Mouse (Mus musculus) liver, adult 2 months (tissue): ENCODE results near the gene Camk2d. TPM values are rescaled to one million over a fixed set of nuclear protein-coding genes. Genes with fewer than 3 reads are reported as not detected.

Source experiments
- DNase-seq: peaks from one replicate; pipeline ENCODE4 v3.0.0-alpha.2; 2011; ENCODE audit warnings: low read depth, low spot score; ENCODE audit errors: extremely low read depth
- H3K27ac ChIP-seq: fragments of 200-500 bp; replicated peaks from 2 replicates; pipeline ENCODE4 v1.5.1; 2012; ENCODE audit warnings: low read depth, mild to moderate bottlenecking, control low read depth, inconsistent platforms, low read length; ENCODE audit not compliant: insufficient read depth
- H3K27me3 ChIP-seq: fragments of 200-500 bp; 2 replicates; pipeline ENCODE4 v1.6.1; 2012; ENCODE audit warnings: mild to moderate bottlenecking, moderate library complexity, low read length, inconsistent platforms; ENCODE audit not compliant: control insufficient read depth, insufficient read depth
- H3K36me3 ChIP-seq: fragments of 200-500 bp; 2 replicates; pipeline ENCODE4 v1.6.1; 2012; ENCODE audit warnings: low read length, inconsistent platforms; ENCODE audit not compliant: control insufficient read depth, insufficient read depth
- H3K4me1 ChIP-seq: fragments of 200-500 bp; 2 replicates; pipeline ENCODE4 v1.6.1; 2011; ENCODE audit warnings: low read length; ENCODE audit not compliant: control insufficient read depth, insufficient read depth
- H3K4me3 ChIP-seq: fragments of 200-500 bp; 2 replicates; pipeline ENCODE4 v1.5.1; 2011; ENCODE audit warnings: low read depth, mild to moderate bottlenecking, control low read depth, low read length, moderate library complexity; ENCODE audit not compliant: insufficient read depth
- H3K79me2 ChIP-seq: fragments of 200-500 bp; 2 replicates; pipeline ENCODE4 v1.6.1; 2012; ENCODE audit warnings: inconsistent platforms, mild to moderate bottlenecking, low read length, moderate library complexity; ENCODE audit not compliant: control insufficient read depth, insufficient read depth
- H3K9ac ChIP-seq: fragments of 200-500 bp; 2 replicates; pipeline ENCODE4 v1.6.1; 2012; ENCODE audit warnings: low read depth, mild to moderate bottlenecking, control low read depth, inconsistent platforms, low read length
- CTCF ChIP-seq: fragments of 200-500 bp; IDR thresholded peaks from 2 replicates; pipeline ENCODE4 v1.5.1; 2011; ENCODE audit warnings: low read depth, low read length, control low read depth
- POLR2A ChIP-seq: fragments of 200-500 bp; IDR thresholded peaks from 2 replicates; pipeline ENCODE4 v1.6.1; 2011; ENCODE audit warnings: low read length, control low read depth; ENCODE audit not compliant: insufficient read depth; ENCODE audit errors: extremely low read depth
- WGBS: fragments of 180-500 bp; shearing (Covaris S2); methylation state at CpG from one replicate; pipeline ENCODE4 v1.1.7; 2018; 5-methylcytosine and 5-hydroxymethylcytosine counted together
- polyA plus RNA-seq: library from polyadenylated mRNA; depleted of rRNA; stranded (reverse); fragments of >200 nt; gene quantifications from 2 replicates; pipeline ENCODE4 v1.2.3, GENCODE M21; 2012; rRNA removed
- total RNA-seq: library from RNA; depleted of rRNA; stranded (reverse); fragments of >200 nt; gene quantifications from 2 replicates; pipeline ENCODE4 v1.2.3, GENCODE M21; 2014; rRNA removed

Camk2d gene
- total and polyA plus RNA-seq, 2 experiments: 5.9 to 9.4 TPM

DNA sequence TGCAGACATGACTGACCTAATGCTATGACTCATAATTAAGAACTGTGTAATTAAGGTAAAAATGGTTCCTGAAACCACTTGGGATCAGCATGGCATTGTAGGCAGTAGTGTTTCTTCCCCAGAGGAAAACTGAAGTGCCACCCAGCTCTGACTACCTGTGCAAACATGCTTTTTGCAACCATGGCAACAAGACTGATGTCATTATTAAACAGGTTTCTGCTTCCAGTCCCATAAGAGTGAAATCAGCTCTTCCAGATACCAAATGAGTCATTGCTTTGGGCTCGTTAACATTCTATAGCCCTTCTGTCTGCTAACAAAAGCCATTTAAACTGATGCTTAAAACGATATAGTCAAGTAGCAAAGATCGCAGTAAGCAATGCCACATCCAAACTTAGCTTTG is 273.5 kb downstream of the Camk2d start:
- WGBS: 64% methylated on average over 3 of the region's 3 CpGs
- Histone ChIP-seq H3K27me3 (no peaks in the 10 kb centered on the region), H3K4me1 (no peaks in the 10 kb centered on the region), H3K27ac (no peak overlapping the region), H3K4me3 (no peak overlapping the region), H3K36me3 (no peaks in the 10 kb centered on the region), H3K79me2 (no peaks in the 10 kb centered on the region), H3K9ac (no peak overlapping the region)
- TF ChIP-seq POLR2A: no peak
- TF ChIP-seq CTCF: no peak
- no peak for DNase-seq

DNA sequence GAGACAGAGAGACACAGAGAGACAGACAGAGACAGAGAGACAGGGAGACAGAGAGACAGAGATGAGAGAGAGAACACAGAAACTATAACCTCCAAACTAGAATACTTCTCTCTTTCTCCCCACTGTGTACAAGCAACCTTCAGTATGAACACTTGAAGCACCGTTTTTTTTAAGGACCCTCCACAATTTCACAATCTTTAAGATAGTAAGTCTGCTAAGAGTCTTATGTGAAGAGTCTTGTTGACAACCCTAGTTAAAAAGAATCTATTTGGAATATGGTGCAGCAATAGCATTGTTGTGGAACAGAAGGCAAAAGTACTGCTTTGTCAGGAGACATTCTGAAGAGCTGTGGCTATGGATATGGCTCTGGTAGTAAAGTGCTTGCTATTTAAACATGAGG is 274.6 kb downstream of the Camk2d start:
- H3K4me3 ChIP-seq: no peak overlapping the region
- TF ChIP-seq POLR2A: no peak
- TF ChIP-seq CTCF: no peak
- 75% methylated on average over 1 of the region's 1 CpGs for WGBS
- no peaks in the 10 kb centered on the region for H3K27me3 ChIP-seq
- no peak for DNase-seq
- no peaks in the 10 kb centered on the region for H3K36me3 ChIP-seq
- no peak overlapping the region for H3K27ac ChIP-seq
- H3K4me1 ChIP-seq: no peaks in the 10 kb centered on the region
- no peak overlapping the region for H3K9ac ChIP-seq
- no peaks in the 10 kb centered on the region for H3K79me2 ChIP-seq

DNA sequence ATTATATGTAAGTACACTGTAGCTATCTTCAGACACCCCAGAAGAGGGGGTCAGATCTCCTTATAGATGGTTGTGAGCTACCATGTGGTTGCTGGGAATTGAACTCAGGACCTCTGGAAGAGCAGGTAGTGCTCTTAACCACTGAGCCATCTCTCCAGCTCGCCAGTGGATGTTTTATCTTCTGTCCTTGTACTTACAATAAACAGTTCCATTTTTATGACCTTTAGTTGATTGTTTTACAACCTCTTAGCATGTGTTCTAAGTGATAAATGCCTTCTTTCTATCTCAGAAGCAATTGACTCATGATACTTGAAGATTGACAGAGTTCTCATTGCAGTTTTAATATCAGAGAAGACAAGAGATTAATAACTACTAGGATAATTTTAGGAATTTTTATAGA is 282.1 kb downstream of the Camk2d start:
- H3K4me1 ChIP-seq: no peaks in the 10 kb centered on the region
- H3K36me3 ChIP-seq: no peaks in the 10 kb centered on the region
- no peak for TF ChIP-seq CTCF
- TF ChIP-seq POLR2A: no peak
- no peak overlapping the region for H3K27ac ChIP-seq
- WGBS: 54% methylated on average over 1 of the region's 1 CpGs
- DNase-seq: no peak
- H3K4me3 ChIP-seq: no peak overlapping the region
- no peaks in the 10 kb centered on the region for H3K79me2 ChIP-seq
- H3K27me3 ChIP-seq: no peaks in the 10 kb centered on the region
- no peak overlapping the region for H3K9ac ChIP-seq

DNA sequence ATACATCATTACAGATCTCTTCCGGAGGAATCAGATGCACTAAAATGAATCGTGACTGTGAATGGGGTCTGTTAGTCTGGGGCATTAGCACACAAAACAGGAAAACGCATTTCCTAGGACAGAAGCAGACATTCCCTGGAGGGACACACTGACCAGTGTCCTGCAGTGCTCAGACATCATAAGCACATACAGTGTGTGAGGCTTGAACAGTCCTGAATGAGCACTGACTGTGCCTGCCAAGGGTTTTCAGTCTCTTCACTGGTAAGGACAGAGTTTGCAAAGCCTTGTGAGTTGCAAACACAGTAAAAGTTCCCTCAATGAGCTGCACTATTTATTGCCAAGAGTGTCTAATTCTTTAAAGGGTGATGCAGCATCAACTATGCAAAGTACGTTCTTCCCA is 290.0 kb downstream of the Camk2d start:
- Histone ChIP-seq H3K4me1 (no peaks in the 10 kb centered on the region), H3K27ac (no peak overlapping the region), H3K4me3 (no peak overlapping the region), H3K9ac (no peak overlapping the region), H3K79me2 (no peaks in the 10 kb centered on the region), H3K27me3 (no peaks in the 10 kb centered on the region), H3K36me3 (no peaks in the 10 kb centered on the region)
- TF ChIP-seq CTCF (no peak), POLR2A (no peak)
- WGBS: 78% methylated on average over 4 of the region's 4 CpGs
- no peak for DNase-seq

DNA sequence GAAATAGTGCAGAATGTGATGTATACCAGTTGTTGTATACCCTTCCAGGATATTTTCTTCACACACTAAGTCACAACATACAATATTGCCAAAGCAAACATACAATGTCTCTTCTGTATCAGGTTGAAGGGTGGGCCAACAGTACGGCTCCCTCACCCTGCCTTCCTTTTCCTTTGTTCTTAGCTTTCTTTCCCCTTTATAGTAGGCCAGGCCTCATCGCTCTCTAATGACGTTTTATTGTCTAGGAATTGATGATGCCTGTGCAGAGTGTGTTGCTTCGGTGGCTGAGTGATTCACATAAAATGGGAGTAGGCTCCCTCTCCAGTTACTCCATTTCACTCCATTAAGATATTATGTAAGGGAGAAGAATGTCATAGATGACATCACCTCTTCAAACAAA is 290.5 kb downstream of the Camk2d start:
- Histone ChIP-seq H3K4me3 (no peak overlapping the region), H3K9ac (no peak overlapping the region), H3K27ac (no peak overlapping the region), H3K36me3 (no peaks in the 10 kb centered on the region), H3K27me3 (no peaks in the 10 kb centered on the region), H3K4me1 (no peaks in the 10 kb centered on the region), H3K79me2 (no peaks in the 10 kb centered on the region)
- WGBS: 80% methylated on average over 4 of the region's 4 CpGs
- TF ChIP-seq CTCF (no peak), POLR2A (no peak)
- DNase-seq: no peak

Other genes starting within 250 kb of the Camk2d start
- not detected in 2 replicates for gene Arsj, start 232.6 kb upstream of the Camk2d start, total RNA-seq
- not detected in 2 replicates for gene Arsj, start 232.6 kb upstream of the Camk2d start, polyA plus RNA-seq